Mouse (Mus musculus): ENCODE results near the gene Tmem179.
A peak's percentile ranks its signal among the peaks of the same experiment; 100 is the strongest.

The Tmem179 gene

DNA sequence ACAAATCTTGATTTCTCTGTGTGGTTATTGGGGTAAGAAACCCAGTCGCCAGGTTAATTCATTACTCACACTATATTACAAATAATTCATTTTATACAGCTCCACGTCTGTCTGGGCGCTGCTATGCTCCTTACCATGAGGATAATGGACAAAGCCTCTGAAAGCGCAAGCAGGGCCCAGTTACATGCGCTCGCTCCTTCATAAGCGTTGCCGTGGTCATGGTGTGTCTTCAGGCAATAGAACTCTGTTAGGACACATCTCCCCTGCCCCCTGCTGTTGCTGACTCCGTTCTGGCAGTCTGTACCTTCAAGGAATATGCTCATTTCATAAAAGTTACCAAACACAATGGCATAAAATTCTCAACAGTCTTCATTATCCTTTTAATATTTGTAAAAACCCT, 64.7 kb downstream of the Tmem179 start:
- no peak overlapping the region for H3K4me3 ChIP-seq (replicated peaks; ENCODE audit: low read length)
- TF ChIP-seq CTCF (conservative IDR thresholded peaks at IDR 0.05; ENCODE audit: low read length) (no peak), NANOG (IDR thresholded peaks at IDR 0.05; ENCODE audit: borderline replicate concordance, low read length) (no peak), POU5F1 (IDR thresholded peaks at IDR 0.05; ENCODE audit: borderline replicate concordance, low read length) (no peak)
- peaks cover 40% of the 10 kb centered on the region for H3K27me3 ChIP-seq (ENCODE audit: insufficient read depth, low read length)
- H3K36me3 ChIP-seq (ENCODE audit: insufficient read depth, low read length): no peaks in the 10 kb centered on the region
- H3K4me1 ChIP-seq (replicated peaks; ENCODE audit: low read depth, low read length): 0 out of 2 replicates have a peak, but pooled peaks cover 2% of the 10 kb centered on the region
- peaks cover 9% of the 10 kb centered on the region; the same call in 1 of the 2 replicates for H3K9me3 ChIP-seq (ENCODE audit: low read length)

DNA sequence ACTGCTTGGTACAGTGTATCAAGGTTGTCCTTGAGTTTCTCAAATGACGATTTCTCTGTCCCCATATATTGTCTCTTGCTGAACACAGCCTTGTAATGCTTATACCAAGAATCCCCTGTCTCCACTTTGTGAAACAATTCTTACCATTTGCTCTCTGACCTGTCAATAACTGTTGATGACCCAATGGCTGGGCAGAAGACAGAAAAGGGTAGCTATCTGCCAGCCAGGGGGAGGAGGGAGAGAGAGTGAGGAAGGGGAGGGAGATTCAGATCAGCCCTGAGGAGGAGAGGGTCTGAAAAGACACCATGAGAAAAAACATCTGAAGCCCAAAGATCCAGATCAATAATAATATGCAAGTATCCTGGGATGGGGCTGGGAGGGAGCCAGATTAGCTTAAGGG, 65.2 kb downstream of the Tmem179 start:
- H3K4me3 ChIP-seq (replicated peaks; ENCODE audit: low read length): no peak overlapping the region
- H3K36me3 ChIP-seq (ENCODE audit: insufficient read depth, low read length): no peaks in the 10 kb centered on the region
- H3K4me1 ChIP-seq (replicated peaks; ENCODE audit: low read depth, low read length): 0 out of 2 replicates have a peak, but pooled peaks cover 2% of the 10 kb centered on the region
- H3K9me3 ChIP-seq (ENCODE audit: low read length): peaks cover 9% of the 10 kb centered on the region; the same call in 1 of the 2 replicates
- no peak for TF ChIP-seq NANOG (IDR thresholded peaks at IDR 0.05; ENCODE audit: borderline replicate concordance, low read length)
- TF ChIP-seq POU5F1 (IDR thresholded peaks at IDR 0.05; ENCODE audit: borderline replicate concordance, low read length): no peak
- TF ChIP-seq CTCF (conservative IDR thresholded peaks at IDR 0.05; ENCODE audit: low read length): no peak
- peaks cover 40% of the 10 kb centered on the region for H3K27me3 ChIP-seq (ENCODE audit: insufficient read depth, low read length)

DNA sequence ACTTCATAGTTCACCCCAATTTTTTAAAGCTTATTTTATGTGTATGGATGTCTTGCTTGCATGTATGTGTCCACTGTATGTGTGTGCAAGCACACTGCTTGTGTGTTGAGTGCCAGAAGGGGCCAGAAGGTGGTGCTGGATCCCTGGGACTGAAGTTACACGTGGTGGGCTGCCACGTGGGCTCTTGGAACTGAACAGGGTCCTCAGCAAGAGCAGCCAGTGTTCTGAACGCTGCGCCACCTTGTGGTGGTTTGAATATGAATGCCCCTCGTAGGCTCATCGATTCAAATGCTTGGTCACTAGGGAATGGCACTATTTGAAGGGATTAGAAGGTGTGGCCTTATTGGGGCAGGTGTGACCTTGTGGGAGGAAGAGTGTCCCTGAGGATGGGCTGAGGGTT, 65.7 kb downstream of the Tmem179 start:
- peak; percentile 62 for TF ChIP-seq CTCF (conservative IDR thresholded peaks at IDR 0.05; ENCODE audit: low read length)
- TF ChIP-seq NANOG (IDR thresholded peaks at IDR 0.05; ENCODE audit: borderline replicate concordance, low read length): no peak
- TF ChIP-seq POU5F1 (IDR thresholded peaks at IDR 0.05; ENCODE audit: borderline replicate concordance, low read length): no peak
- Histone ChIP-seq H3K4me3 (replicated peaks; ENCODE audit: low read length) (no peak overlapping the region), H3K4me1 (replicated peaks; ENCODE audit: low read depth, low read length) (0 out of 2 replicates have a peak, but pooled peaks cover 2% of the 10 kb centered on the region), H3K27me3 (ENCODE audit: insufficient read depth, low read length) (peaks cover 40% of the 10 kb centered on the region), H3K36me3 (ENCODE audit: insufficient read depth, low read length) (no peaks in the 10 kb centered on the region), H3K9me3 (ENCODE audit: low read length) (peaks cover 9% of the 10 kb centered on the region; the same call in 1 of the 2 replicates)

All from E14TG2a.4 (cell line).